Mouse (Mus musculus): ENCODE results near the gene Egfl8. TPM values are rescaled to one million over a fixed set of nuclear protein-coding genes. Genes with fewer than 3 reads are reported as not detected.

Gene Egfl8
- polyA plus RNA-seq, 1 experiment from 2014 or later = 12.3 TPM

DNA sequence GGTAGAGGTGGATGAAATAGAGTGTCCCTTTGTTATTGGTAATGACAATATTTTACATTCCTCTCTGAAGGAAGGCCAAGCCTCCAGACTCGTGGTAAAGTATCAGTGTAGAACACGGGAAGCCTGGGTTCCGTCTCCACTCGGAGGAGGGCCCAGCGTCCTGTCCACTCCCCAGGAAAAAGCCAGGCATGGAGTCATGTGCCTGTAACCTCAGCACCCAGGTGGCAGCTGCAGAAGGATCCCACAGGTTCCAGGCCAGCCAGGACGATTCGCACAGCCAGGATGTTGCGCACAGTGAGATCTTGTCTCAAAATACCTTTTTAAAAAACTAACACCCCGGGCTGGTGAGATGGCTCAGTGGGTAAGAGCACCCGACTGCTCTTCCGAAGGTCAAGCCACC lies 52.4 kb downstream of the Egfl8 start:
- WGBS = 69% methylated on average over 11 of the region's 11 CpGs
- no peaks in the 10 kb centered on the region for H3K27me3 ChIP-seq (replicated peaks; ENCODE audit: control insufficient read depth, insufficient read depth, low read length)
- H3K27ac ChIP-seq (replicated peaks; ENCODE audit: low read depth, low read length) = no peak overlapping the region
- H3K4me1 ChIP-seq (ENCODE audit: control insufficient read depth, insufficient read depth, low read length) = 0 out of 2 replicates have a peak, but pooled peaks cover 4% of the 10 kb centered on the region
- ATAC-seq (ENCODE audit: low read depth) (no peak), DNase-seq (ENCODE audit: low spot score) (no peak)
- no peak overlapping the region for H3K4me2 ChIP-seq (ENCODE audit: low read depth, low read length)
- H3K9me3 ChIP-seq (ENCODE audit: control insufficient read depth, low read length) = no peaks in the 10 kb centered on the region
- no peak overlapping the region for H3K4me3 ChIP-seq (ENCODE audit: low read depth, low read length)
- H3K9ac ChIP-seq (ENCODE audit: low read depth, low read length) = no peak overlapping the region
- no peaks in the 10 kb centered on the region for H3K36me3 ChIP-seq (ENCODE audit: control insufficient read depth, insufficient read depth, low read length)

Other genes with a start within 250 kb of the Egfl8 start
- not detected in 2 replicates for gene Btnl1, start 238.8 kb downstream of the Egfl8 start, polyA plus RNA-seq (2014; fragmentation: Nextera tagmentation; extraction: Ambion mirVana)
- 0.38 and 0.71 TPM in 2 replicates for gene BC051142, start 217.2 kb downstream of the Egfl8 start, polyA plus RNA-seq (2014; fragmentation: Nextera tagmentation; extraction: Ambion mirVana)
- not detected in 2 replicates for gene Btnl4, start 138.7 kb downstream of the Egfl8 start, polyA plus RNA-seq (2014; fragmentation: Nextera tagmentation; extraction: Ambion mirVana)
- gene Btnl6, start 98.6 kb downstream of the Egfl8 start, polyA plus RNA-seq (2014; fragmentation: Nextera tagmentation; extraction: Ambion mirVana) = not detected in 2 replicates
- gene Notch4, start 51.7 kb downstream of the Egfl8 start, polyA plus RNA-seq (2014; fragmentation: Nextera tagmentation; extraction: Ambion mirVana) = 4.7 and 5.3 TPM in 2 replicates
- 7.5 and 8.7 TPM in 2 replicates for gene Gpsm3, start 26.2 kb downstream of the Egfl8 start, polyA plus RNA-seq (2014; fragmentation: Nextera tagmentation; extraction: Ambion mirVana)
- 11.3 and 12.2 TPM in 2 replicates for gene Pbx2, start 24.7 kb downstream of the Egfl8 start, polyA plus RNA-seq (2014; fragmentation: Nextera tagmentation; extraction: Ambion mirVana)
- 2.0 and 2.3 TPM in 2 replicates for gene Ager, start 18.1 kb downstream of the Egfl8 start, polyA plus RNA-seq (2014; fragmentation: Nextera tagmentation; extraction: Ambion mirVana)
- 80.8 and 85.3 TPM in 2 replicates for gene Rnf5, start 12.3 kb downstream of the Egfl8 start, polyA plus RNA-seq (2014; fragmentation: Nextera tagmentation; extraction: Ambion mirVana)
- 54.8 and 60.5 TPM in 2 replicates for gene Agpat1, start 11.7 kb downstream of the Egfl8 start, polyA plus RNA-seq (2014; fragmentation: Nextera tagmentation; extraction: Ambion mirVana)
- 23.6 and 26.4 TPM in 2 replicates for gene Ppt2, start 12.5 kb upstream of the Egfl8 start, polyA plus RNA-seq (2014; fragmentation: Nextera tagmentation; extraction: Ambion mirVana)
- 0.64 and 0.92 TPM in 2 replicates for gene Prrt1, start 13.6 kb upstream of the Egfl8 start, polyA plus RNA-seq (2014; fragmentation: Nextera tagmentation; extraction: Ambion mirVana)
- gene Fkbpl, start 28.8 kb upstream of the Egfl8 start, polyA plus RNA-seq (2014; fragmentation: Nextera tagmentation; extraction: Ambion mirVana) = 10.0 and 11.8 TPM in 2 replicates
- 60.8 and 68.5 TPM in 2 replicates for gene Atf6b, start 31.2 kb upstream of the Egfl8 start, polyA plus RNA-seq (2014; fragmentation: Nextera tagmentation; extraction: Ambion mirVana)
- gene Tnxb, start 54.6 kb upstream of the Egfl8 start, polyA plus RNA-seq (2014; fragmentation: Nextera tagmentation; extraction: Ambion mirVana) = 1.8 and 3.1 TPM in 2 replicates
- gene C4b, start 127.9 kb upstream of the Egfl8 start, polyA plus RNA-seq (2014; fragmentation: Nextera tagmentation; extraction: Ambion mirVana) = 0.93 and 1.1 TPM in 2 replicates
- not detected in 2 replicates for gene Cyp21a1, start 188.6 kb upstream of the Egfl8 start, polyA plus RNA-seq (2014; fragmentation: Nextera tagmentation; extraction: Ambion mirVana)
- 21.1 and 21.7 TPM in 2 replicates for gene Stk19, start 221.0 kb upstream of the Egfl8 start, polyA plus RNA-seq (2014; fragmentation: Nextera tagmentation; extraction: Ambion mirVana)
- 53.0 and 54.2 TPM in 2 replicates for gene Dxo, start 221.0 kb upstream of the Egfl8 start, polyA plus RNA-seq (2014; fragmentation: Nextera tagmentation; extraction: Ambion mirVana)
- gene Skiv2l, start 234.2 kb upstream of the Egfl8 start, polyA plus RNA-seq (2014; fragmentation: Nextera tagmentation; extraction: Ambion mirVana) = 38.9 and 46.6 TPM in 2 replicates
- 85.8 and 99.8 TPM in 2 replicates for gene Nelfe, start 234.4 kb upstream of the Egfl8 start, polyA plus RNA-seq (2014; fragmentation: Nextera tagmentation; extraction: Ambion mirVana)
- 1.8 and 2.2 TPM in 2 replicates for gene Cfb, start 246.5 kb upstream of the Egfl8 start, polyA plus RNA-seq (2014; fragmentation: Nextera tagmentation; extraction: Ambion mirVana)